Mouse (Mus musculus) neural tube, embryonic 15.5 days (tissue): ENCODE measurements around the gene S1pr1. TPM values are rescaled to one million over a fixed set of nuclear protein-coding genes. Genes with fewer than 3 reads are reported as not detected.

Experiments
- ATAC-seq: fragments of 200-750 bp; cut with Nextera tagmentation; 2 replicates; pipeline ENCODE4 v1.8.0; 2017; ENCODE audit warnings: mild to moderate bottlenecking, moderate TSS enrichment, moderate library complexity; ENCODE audit not compliant: low FRiP score
- H3K27ac ChIP-seq: fragments of 300-500 bp; sonication (generic); replicated peaks from 2 replicates; pipeline ENCODE4 v1.5.1; 2015; ENCODE audit warnings: mild to moderate bottlenecking, inconsistent platforms
- H3K27me3 ChIP-seq: fragments of 300-500 bp; sonication (generic); replicated peaks from 2 replicates; pipeline ENCODE4 v1.6.1; 2015; ENCODE audit warnings: inconsistent platforms
- H3K36me3 ChIP-seq: fragments of 300-500 bp; sonication (generic); 2 replicates; pipeline ENCODE4 v1.6.1; 2015; ENCODE audit warnings: inconsistent platforms
- H3K4me1 ChIP-seq: fragments of 300-500 bp; sonication (generic); 2 replicates; pipeline ENCODE4 v1.6.1; 2015; ENCODE audit warnings: inconsistent platforms
- H3K4me2 ChIP-seq: fragments of 300-500 bp; sonication (generic); 2 replicates; pipeline ENCODE4 v1.6.1; 2015; ENCODE audit warnings: inconsistent platforms, mild to moderate bottlenecking, moderate library complexity
- H3K4me3 ChIP-seq: fragments of 300-500 bp; sonication (generic); replicated peaks from 2 replicates; pipeline ENCODE4 v1.5.1; 2015; ENCODE audit warnings: mild to moderate bottlenecking, inconsistent platforms
- H3K9ac ChIP-seq: fragments of 300-500 bp; sonication (generic); replicated peaks from 2 replicates; pipeline ENCODE4 v1.6.1; 2015; ENCODE audit warnings: mild to moderate bottlenecking, inconsistent platforms
- H3K9me3 ChIP-seq: fragments of 300-500 bp; sonication (generic); replicated peaks from 2 replicates; pipeline ENCODE4 v1.6.1; 2016; ENCODE audit warnings: inconsistent platforms
- WGBS: fragments of 180-500 bp; shearing (Covaris S2); methylation state at CpG from one replicate; pipeline ENCODE4 v1.1.7; 2015; ENCODE audit warnings: mixed read lengths; 5-methylcytosine and 5-hydroxymethylcytosine counted together
- polyA plus RNA-seq: library from polyadenylated mRNA; unstranded; fragments of >200 nt; fragmentation: Nextera tagmentation; extraction: Ambion mirVana; gene quantifications from 2 replicates; pipeline ENCODE4 v1.2.1, GENCODE M21; 2015

The S1pr1 gene
- polyA plus RNA-seq: 30.5 TPM in 2 replicates

DNA sequence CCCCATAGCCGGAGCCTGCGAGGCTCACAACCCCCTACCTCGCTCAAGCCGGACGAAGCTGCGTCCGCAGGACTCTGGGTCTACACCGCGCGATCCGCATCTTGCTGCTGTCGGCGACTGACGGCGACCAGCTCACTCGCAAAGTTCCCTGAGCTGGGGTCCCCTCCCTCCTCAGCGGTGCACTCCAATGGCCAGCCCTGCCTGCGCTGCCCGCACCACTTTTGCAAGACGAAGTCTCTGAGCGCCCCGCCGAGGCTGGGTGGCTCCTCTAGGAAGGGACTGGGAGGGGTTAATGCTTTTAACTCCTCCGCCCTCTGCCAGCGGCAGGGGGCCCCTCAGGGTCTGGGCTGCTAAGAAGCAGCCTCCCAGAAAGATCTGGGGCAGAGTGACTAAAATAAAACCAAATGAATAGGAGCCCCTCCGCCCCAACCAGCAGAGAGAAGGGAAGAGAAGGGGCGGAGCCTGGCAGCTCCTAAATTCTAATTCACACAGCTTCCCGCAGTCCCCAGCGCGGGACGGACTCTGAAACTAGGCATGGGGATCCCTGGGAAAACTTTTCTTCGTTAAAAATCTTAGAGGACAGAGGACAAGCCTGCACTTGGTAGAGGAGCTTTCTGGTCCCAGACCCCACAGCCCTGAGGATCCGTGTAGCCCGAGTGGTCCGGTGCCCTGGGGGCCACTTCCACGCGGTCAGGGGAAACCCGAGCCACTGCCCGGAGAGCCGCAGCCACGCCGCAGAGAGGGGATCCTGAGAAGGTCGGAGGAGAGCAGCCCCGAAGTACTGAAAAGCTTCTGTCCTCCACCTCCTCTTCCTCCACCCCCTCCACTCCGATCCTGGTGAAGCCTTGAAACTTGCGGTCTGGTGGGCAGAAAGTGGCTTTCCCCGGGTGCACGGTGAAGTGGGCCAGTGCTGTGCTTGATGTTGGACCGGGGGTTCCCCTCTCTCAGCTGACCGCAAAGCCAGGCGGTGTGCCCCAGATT lies at the start of gene S1pr1:
TSS of gene S1pr1 (minus strand) at position 402 of the 981 bp plus-strand sequence.
- peak; percentile 90 for ATAC-seq
- H3K4me1 ChIP-seq: peaks cover 20% of the 10 kb centered on the region
- under 1% methylated on average over 51 of the region's 51 CpGs for WGBS
- H3K36me3 ChIP-seq: no peaks in the 10 kb centered on the region
- H3K27me3 ChIP-seq: 0 out of 2 replicates have a peak, but pooled peaks cover 8% of the 10 kb centered on the region
- peak within 1 kb of the TSS; percentile 51 for H3K9ac ChIP-seq
- no peaks in the 10 kb centered on the region for H3K9me3 ChIP-seq
- H3K27ac ChIP-seq: peak within 1 kb of the TSS; percentile 88
- H3K4me3 ChIP-seq: peak within 1 kb of the TSS; percentile 48
- peak within 1 kb of the TSS; percentile 94 for H3K4me2 ChIP-seq

DNA sequence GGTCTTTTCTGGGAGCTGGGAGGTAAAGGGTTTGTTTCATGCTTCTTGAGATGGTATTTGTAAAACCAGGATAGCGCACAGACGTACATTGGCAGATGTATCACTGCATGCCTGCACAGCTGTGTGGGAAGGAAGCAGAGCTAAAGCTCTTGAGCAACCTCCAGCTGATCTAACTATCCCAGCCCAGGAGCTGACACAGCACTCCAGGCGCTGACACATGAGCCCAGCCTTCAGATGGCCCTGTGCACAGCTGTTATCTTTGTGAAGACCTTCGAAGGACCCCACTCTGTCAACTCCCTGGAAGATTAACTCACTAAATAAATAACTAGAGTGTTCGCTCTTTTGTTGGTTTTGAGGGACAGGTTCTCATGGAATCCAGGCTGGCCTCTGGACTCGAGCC lies 48.4 kb upstream of the S1pr1 start:
- Histone ChIP-seq H3K4me1 (0 out of 2 replicates have a peak, but pooled peaks cover 3% of the 10 kb centered on the region), H3K27me3 (no peaks in the 10 kb centered on the region), H3K9me3 (no peaks in the 10 kb centered on the region), H3K4me3 (no peak overlapping the region), H3K4me2 (no peak overlapping the region), H3K9ac (no peak overlapping the region), H3K36me3 (no peaks in the 10 kb centered on the region), H3K27ac (no peak overlapping the region)
- no peak for ATAC-seq
- 83% methylated on average over 6 of the region's 6 CpGs for WGBS

DNA sequence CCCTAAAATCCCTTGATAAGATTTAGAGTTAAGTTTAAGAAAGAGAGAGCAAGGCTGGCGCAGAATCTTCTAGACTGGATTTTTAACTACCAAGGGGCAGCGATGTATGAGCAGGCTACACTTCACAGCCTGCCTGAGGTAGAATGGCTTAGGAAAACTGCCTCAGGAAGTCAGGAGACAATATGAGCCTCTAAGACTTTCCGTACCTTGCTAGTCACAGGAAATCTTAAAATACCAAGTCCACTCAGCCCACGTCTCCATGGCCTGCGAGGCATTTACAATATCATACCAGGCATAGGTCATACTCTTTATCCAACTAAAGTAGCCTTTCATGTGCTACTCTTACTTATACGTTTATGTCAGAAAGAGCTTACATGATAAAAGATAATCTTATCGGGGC lies 48.0 kb upstream of the S1pr1 start:
- no peaks in the 10 kb centered on the region for H3K9me3 ChIP-seq
- 0 out of 2 replicates have a peak, but pooled peaks cover 3% of the 10 kb centered on the region for H3K4me1 ChIP-seq
- ATAC-seq: no peak
- no peak overlapping the region for H3K9ac ChIP-seq
- H3K4me3 ChIP-seq: no peak overlapping the region
- no peaks in the 10 kb centered on the region for H3K27me3 ChIP-seq
- H3K4me2 ChIP-seq: no peak overlapping the region
- 88% methylated on average over 7 of the region's 7 CpGs for WGBS
- H3K36me3 ChIP-seq: no peaks in the 10 kb centered on the region
- no peak overlapping the region for H3K27ac ChIP-seq

DNA sequence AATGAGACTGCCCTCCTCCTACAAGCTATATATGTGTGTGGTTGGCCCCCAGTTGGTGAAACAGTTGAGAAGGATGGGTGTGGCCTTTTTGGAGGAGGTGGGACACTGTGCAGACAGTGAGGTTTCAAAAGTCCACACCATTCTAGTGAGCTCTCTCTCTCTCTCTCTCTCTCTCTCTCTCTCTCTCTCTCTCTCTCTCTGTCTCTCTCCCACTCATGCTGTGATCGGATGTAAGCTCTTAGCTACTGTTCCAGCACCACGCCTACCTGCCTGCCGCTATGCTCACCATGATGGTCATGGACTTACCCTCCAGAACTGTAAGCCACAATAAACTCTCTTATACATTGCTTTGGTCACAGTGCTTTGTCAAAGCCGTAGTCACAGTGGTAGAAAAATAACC lies 44.8 kb upstream of the S1pr1 start:
- no peak overlapping the region for H3K4me2 ChIP-seq
- WGBS: 97% methylated on average over 4 of the region's 4 CpGs

DNA sequence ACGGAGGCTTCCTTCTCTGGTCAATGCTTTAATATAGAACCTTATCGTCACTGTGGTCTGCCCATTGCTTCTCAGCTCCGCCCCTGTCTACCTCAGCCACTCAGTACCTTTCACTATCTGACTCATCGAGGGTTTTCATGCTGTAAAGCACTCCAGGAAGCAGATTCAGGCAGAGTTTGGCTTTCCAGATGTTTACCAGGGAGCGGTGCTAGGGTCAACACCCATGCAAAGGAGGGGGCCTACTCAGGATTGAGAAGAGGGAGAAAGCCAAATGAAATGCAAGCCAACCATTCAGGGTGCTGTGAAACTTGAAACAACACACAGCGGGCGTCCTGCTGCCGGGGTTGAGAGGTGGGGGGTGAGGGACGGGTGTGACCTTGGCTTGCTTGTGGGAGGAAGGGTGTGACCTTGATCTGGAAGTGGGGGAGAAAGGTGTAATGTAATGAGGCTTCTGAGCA lies 43.6 kb upstream of the S1pr1 start:
- Histone ChIP-seq H3K27me3 (no peaks in the 10 kb centered on the region), H3K9ac (no peak overlapping the region), H3K36me3 (no peaks in the 10 kb centered on the region), H3K4me1 (0 out of 2 replicates have a peak, but pooled peaks cover 3% of the 10 kb centered on the region), H3K4me3 (no peak overlapping the region), H3K4me2 (no peak overlapping the region), H3K27ac (no peak overlapping the region), H3K9me3 (no peaks in the 10 kb centered on the region)
- ATAC-seq: no peak
- WGBS: 21% methylated on average over 9 of the region's 9 CpGs

More for the DNA sequence above, 44.8 kb upstream of the S1pr1 start:
- H3K4me3 ChIP-seq: no peak overlapping the region
- no peak overlapping the region for H3K27ac ChIP-seq
- H3K36me3 ChIP-seq: no peaks in the 10 kb centered on the region
- no peaks in the 10 kb centered on the region for H3K27me3 ChIP-seq
- 0 out of 2 replicates have a peak, but pooled peaks cover 3% of the 10 kb centered on the region for H3K4me1 ChIP-seq
- H3K9me3 ChIP-seq: no peaks in the 10 kb centered on the region
- no peak overlapping the region for H3K9ac ChIP-seq
- ATAC-seq: no peak

DNA sequence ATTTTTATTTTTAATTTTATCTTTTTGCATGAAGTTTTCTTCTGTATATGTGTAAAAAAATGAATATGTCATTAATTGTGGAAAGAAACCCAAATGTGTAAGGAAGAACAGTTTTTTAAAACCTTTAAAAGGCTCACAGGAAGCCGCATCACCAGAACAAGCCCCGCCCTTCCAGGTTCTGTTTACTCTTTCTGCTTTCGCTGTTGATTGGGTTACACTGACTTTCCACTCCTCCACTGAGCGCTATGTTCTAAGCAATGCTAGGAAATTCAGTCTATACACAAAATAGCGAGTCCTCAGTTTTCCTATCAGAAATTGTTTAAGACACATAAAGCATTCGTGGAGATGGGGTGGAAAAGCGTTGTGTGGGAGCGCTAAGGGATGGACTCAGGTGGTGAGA lies 39.6 kb upstream of the S1pr1 start:
- H3K27me3 ChIP-seq: no peaks in the 10 kb centered on the region
- no peak for ATAC-seq
- 60% methylated on average over 8 of the region's 8 CpGs for WGBS
- H3K36me3 ChIP-seq: no peaks in the 10 kb centered on the region
- no peak overlapping the region for H3K4me2 ChIP-seq
- H3K9me3 ChIP-seq: no peaks in the 10 kb centered on the region
- H3K27ac ChIP-seq: no peak overlapping the region
- 0 out of 2 replicates have a peak, but pooled peaks cover 3% of the 10 kb centered on the region for H3K4me1 ChIP-seq
- no peak overlapping the region for H3K9ac ChIP-seq
- H3K4me3 ChIP-seq: no peak overlapping the region

DNA sequence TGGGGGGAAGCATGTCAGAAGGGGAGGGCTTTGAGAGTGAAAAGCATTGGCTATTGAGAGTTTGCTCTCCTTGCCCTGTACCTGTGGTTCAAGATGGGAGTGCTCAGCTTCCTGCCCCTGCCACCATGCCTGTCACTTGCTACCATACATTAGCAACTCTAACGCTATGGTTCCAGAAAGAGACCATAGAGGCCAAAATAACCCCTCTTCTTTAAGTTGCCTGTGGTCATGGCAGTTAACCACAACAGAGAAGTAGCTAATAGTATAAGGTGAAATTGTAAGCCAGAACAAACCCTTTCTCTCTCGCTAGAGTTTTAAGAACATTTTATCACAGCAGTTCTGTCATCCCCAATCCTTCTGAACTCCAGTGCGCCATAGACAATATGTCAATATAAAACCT lies 35.5 kb upstream of the S1pr1 start:
- no peaks in the 10 kb centered on the region for H3K27me3 ChIP-seq
- WGBS: 94% methylated on average over 3 of the region's 3 CpGs
- ATAC-seq: no peak

DNA sequence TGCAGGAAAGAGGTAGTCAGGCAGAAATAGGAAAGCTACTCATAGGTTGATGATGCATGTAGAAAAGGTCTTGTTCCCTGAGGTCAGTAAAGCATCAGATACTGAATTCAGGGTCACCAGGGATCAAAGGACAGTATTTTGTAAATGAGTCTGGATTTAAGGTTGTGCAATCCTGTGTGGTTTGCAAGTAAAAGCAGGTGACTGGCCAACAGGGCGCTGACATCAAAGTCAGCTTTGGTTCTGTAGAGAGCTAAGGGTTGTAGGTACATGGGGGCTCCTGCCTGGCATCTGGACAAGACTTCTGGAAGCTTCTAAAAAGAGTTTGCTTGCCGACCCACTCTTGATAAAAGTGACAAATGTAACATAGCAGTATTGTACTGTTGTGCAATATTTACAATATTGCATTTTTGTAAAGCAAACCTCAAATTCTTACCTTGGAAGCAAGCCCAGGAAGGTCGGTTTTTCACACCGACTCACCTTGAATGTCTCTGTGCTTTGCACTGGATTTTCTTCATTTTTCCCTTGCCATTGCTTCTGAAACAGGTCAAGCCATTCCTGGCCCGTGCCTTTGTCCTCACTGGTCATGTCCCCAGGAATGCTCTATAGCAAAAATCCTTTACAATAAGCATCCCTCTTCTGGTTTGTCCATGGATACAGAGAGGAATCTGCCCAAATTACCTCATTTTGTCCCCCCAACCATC lies 33.6 kb upstream of the S1pr1 start:
- Histone ChIP-seq H3K9me3 (no peaks in the 10 kb centered on the region), H3K9ac (no peak overlapping the region), H3K4me1 (no peaks in the 10 kb centered on the region), H3K27me3 (no peaks in the 10 kb centered on the region), H3K27ac (no peak overlapping the region), H3K4me3 (no peak overlapping the region), H3K4me2 (no peak overlapping the region), H3K36me3 (no peaks in the 10 kb centered on the region)
- WGBS: 82% methylated on average over 5 of the region's 5 CpGs
- ATAC-seq: no peak

More for the DNA sequence above, 35.5 kb upstream of the S1pr1 start:
- H3K4me2 ChIP-seq: no peak overlapping the region
- no peak overlapping the region for H3K4me3 ChIP-seq
- H3K4me1 ChIP-seq: no peaks in the 10 kb centered on the region
- H3K9ac ChIP-seq: no peak overlapping the region
- H3K36me3 ChIP-seq: no peaks in the 10 kb centered on the region
- no peak overlapping the region for H3K27ac ChIP-seq
- no peaks in the 10 kb centered on the region for H3K9me3 ChIP-seq

DNA sequence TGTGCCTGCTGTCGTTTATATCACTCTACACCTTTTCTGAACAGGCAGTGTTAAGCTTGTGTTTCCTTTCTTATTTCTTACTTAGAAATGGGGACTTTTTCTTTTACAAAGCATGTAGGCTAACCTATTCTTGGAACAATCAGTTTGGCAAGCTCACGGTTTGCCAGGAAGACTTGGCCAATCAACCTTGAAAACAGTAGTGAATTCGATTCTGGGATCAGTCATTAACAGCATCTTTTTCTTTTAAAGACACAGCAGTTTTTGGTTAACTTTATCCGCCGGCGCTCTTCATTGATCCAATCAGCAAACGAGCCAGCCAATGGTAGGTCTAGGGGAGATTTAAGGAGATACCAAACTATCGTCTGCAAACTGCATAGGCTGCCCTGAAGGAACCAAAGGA lies 31.6 kb upstream of the S1pr1 start:
- Histone ChIP-seq H3K27me3 (no peaks in the 10 kb centered on the region), H3K9ac (no peak overlapping the region), H3K4me3 (no peak overlapping the region), H3K4me2 (no peak overlapping the region), H3K27ac (no peak overlapping the region), H3K9me3 (no peaks in the 10 kb centered on the region), H3K4me1 (no peaks in the 10 kb centered on the region), H3K36me3 (no peaks in the 10 kb centered on the region)
- WGBS: 94% methylated on average over 8 of the region's 8 CpGs
- ATAC-seq: no peak

DNA sequence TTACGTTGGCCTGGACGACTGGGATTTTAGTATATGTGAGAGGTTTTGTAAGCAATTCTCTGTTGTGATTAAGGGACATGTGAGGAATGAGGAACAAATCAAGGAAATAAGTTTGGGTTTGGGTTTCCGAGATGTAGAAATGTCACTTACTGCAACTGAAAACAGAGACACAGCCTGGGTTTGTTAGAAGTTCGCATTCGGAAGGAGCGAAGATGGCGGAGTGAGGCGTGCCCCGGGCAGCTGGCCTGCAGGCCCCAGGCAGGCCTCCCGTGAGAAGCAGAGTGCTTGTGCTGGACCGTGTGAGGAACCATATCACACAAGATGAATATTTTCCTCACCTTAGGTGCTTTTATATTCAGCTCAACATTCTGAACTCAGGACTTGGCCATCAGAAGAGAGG lies 30.2 kb upstream of the S1pr1 start:
- no peaks in the 10 kb centered on the region for H3K36me3 ChIP-seq
- H3K4me1 ChIP-seq: no peaks in the 10 kb centered on the region
- H3K27me3 ChIP-seq: no peaks in the 10 kb centered on the region
- no peak overlapping the region for H3K9ac ChIP-seq
- 91% methylated on average over 11 of the region's 11 CpGs for WGBS
- no peak overlapping the region for H3K27ac ChIP-seq
- ATAC-seq: no peak
- no peaks in the 10 kb centered on the region for H3K9me3 ChIP-seq
- H3K4me2 ChIP-seq: no peak overlapping the region
- no peak overlapping the region for H3K4me3 ChIP-seq

DNA sequence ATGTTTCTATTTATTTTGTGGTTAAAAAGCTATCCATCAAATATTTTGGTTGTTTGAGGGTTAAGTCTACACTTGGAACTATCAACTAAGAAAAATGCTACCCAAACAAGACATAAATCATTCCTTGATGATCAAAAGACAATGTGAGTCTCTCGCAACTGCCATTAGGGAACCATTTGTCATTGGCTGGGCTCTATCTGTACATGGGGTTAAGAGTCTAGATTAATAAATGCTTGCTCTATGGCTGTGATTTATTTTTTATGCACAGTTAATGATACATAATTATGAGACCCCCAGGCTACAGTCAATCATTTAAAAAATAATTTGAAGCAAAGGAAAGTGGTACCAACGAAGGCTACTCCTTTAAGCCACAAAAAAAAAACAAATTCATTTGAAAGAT lies 23.7 kb upstream of the S1pr1 start:
- Histone ChIP-seq H3K9me3 (no peaks in the 10 kb centered on the region), H3K36me3 (no peaks in the 10 kb centered on the region)
- 25% methylated on average over 2 of the region's 2 CpGs for WGBS

More for the DNA sequence above, 23.7 kb upstream of the S1pr1 start:
- no peak overlapping the region for H3K9ac ChIP-seq
- no peaks in the 10 kb centered on the region for H3K27me3 ChIP-seq
- no peak overlapping the region for H3K4me2 ChIP-seq
- no peak overlapping the region for H3K27ac ChIP-seq
- no peak for ATAC-seq
- peaks cover 5% of the 10 kb centered on the region; the same call in 1 of the 2 replicates for H3K4me1 ChIP-seq
- no peak overlapping the region for H3K4me3 ChIP-seq
